Mouse (Mus musculus) hindbrain, embryonic 16.5 days (tissue): ENCODE measurements around the gene Nudcd2. TPM values are rescaled to one million over a fixed set of nuclear protein-coding genes. Genes with fewer than 3 reads are reported as not detected.

ENCODE experiments used
- ATAC-seq: fragments of 200-750 bp; cut with Nextera tagmentation; 2 replicates; pipeline ENCODE4 v1.8.0; 2017; ENCODE audit warnings: moderate TSS enrichment, moderate library complexity
- H3K27ac ChIP-seq: fragments of 300-500 bp; sonication (generic); 2 replicates; pipeline ENCODE4 v1.5.1; 2014; ENCODE audit warnings: low read depth, mild to moderate bottlenecking, control low read depth, low read length, moderate library complexity
- H3K27me3 ChIP-seq: fragments of 300-500 bp; sonication (generic); replicated peaks from 2 replicates; pipeline ENCODE4 v1.6.1; 2014; ENCODE audit warnings: low read length; ENCODE audit not compliant: control insufficient read depth, insufficient read depth
- H3K36me3 ChIP-seq: fragments of 300-500 bp; sonication (generic); 2 replicates; pipeline ENCODE4 v1.6.1; 2014; ENCODE audit warnings: mild to moderate bottlenecking, low read length, moderate library complexity, mixed read lengths; ENCODE audit not compliant: control insufficient read depth, insufficient read depth
- H3K4me1 ChIP-seq: fragments of 300-500 bp; sonication (generic); 2 replicates; pipeline ENCODE4 v1.6.1; 2014; ENCODE audit warnings: low read depth, low read length; ENCODE audit not compliant: control insufficient read depth, insufficient read depth
- H3K4me2 ChIP-seq: fragments of 300-500 bp; sonication (generic); 2 replicates; pipeline ENCODE4 v1.6.1; 2014; ENCODE audit warnings: mild to moderate bottlenecking, low read length, control low read depth, moderate library complexity
- H3K4me3 ChIP-seq: fragments of 300-500 bp; sonication (generic); 2 replicates; pipeline ENCODE4 v1.5.1; 2014; ENCODE audit warnings: mild to moderate bottlenecking, low read length, control low read depth, moderate library complexity
- H3K9ac ChIP-seq: fragments of 300-500 bp; sonication (generic); 2 replicates; pipeline ENCODE4 v1.6.1; 2014; ENCODE audit warnings: low read depth, mild to moderate bottlenecking, control low read depth, low read length, moderate library complexity
- H3K9me3 ChIP-seq: fragments of 300-500 bp; sonication (generic); 2 replicates; pipeline ENCODE4 v1.6.1; 2014; ENCODE audit warnings: mild to moderate bottlenecking, low read length, moderate library complexity; ENCODE audit not compliant: control insufficient read depth
- WGBS: fragments of 180-500 bp; shearing (Covaris S2); extraction: QIAGEN DNeasy Blood & Tissue Kit; methylation state at CpG from one replicate; pipeline ENCODE4 v1.1.7; 2014; 5-methylcytosine and 5-hydroxymethylcytosine counted together
- polyA plus RNA-seq: library from polyadenylated mRNA; unstranded; fragments of >200 nt; fragmentation: Nextera tagmentation; extraction: Ambion mirVana; gene quantifications from 2 replicates; pipeline ENCODE4 v1.2.1, GENCODE M21; 2015

The Nudcd2 gene
- polyA plus RNA-seq, 1 experiment from 2014 or later: 61.1 TPM

DNA sequence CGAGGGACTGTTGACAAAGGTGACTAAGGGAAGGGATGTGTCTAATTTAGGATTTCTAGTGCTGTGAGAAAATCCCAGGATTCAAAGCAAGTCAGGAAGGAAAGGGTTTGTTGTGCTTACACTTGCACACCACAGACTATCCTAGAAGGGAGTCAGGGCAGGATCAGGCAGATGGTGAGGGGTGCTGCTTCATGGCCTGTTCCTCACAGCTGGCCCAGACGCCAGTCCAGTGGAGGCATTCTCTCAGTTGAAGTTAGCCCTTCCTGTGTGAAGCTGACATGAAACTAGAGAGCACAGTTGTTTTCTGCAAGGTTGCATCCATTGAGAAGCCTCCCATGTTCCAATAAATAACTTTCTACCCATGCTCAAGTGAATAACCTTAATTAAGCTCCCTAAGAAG is 14.2 kb downstream of the Nudcd2 start:
- 72% methylated on average over 2 of the region's 2 CpGs for WGBS
- no peaks in the 10 kb centered on the region for H3K9me3 ChIP-seq
- H3K27me3 ChIP-seq: no peaks in the 10 kb centered on the region
- H3K27ac ChIP-seq: no peak overlapping the region
- ATAC-seq: no peak
- no peak overlapping the region for H3K4me2 ChIP-seq
- H3K4me3 ChIP-seq: no peak overlapping the region
- H3K36me3 ChIP-seq: no peaks in the 10 kb centered on the region
- no peaks in the 10 kb centered on the region for H3K4me1 ChIP-seq
- no peak overlapping the region for H3K9ac ChIP-seq

DNA sequence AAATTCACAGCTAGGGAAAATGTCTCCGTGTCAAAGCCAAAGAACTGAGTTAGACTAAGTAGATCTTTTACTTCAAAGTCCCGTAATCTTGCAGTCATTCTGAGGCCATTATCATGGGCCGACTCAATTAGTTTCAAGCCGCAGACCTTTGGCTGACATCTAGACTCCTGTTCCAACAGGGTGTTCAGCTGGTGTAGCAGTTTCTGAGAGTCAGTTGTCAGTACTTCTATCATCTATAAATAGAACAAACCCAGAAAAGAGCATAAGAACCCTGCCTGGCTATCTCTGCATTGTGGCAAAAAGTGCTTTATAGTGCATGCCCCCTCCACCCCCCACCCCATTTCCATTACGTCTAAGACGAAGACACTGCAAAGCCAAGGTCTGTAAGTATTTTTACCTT is 20.4 kb downstream of the Nudcd2 start:
- no peak for ATAC-seq
- H3K27me3 ChIP-seq: no peaks in the 10 kb centered on the region
- no peaks in the 10 kb centered on the region for H3K36me3 ChIP-seq
- H3K4me2 ChIP-seq: peak overlapping the region; percentile 93
- H3K4me3 ChIP-seq: no peak overlapping the region
- WGBS: 83% methylated on average over 6 of the region's 6 CpGs
- H3K9me3 ChIP-seq: no peaks in the 10 kb centered on the region
- H3K27ac ChIP-seq: no peak overlapping the region
- H3K9ac ChIP-seq: no peak overlapping the region
- H3K4me1 ChIP-seq: peaks cover 8% of the 10 kb centered on the region

DNA sequence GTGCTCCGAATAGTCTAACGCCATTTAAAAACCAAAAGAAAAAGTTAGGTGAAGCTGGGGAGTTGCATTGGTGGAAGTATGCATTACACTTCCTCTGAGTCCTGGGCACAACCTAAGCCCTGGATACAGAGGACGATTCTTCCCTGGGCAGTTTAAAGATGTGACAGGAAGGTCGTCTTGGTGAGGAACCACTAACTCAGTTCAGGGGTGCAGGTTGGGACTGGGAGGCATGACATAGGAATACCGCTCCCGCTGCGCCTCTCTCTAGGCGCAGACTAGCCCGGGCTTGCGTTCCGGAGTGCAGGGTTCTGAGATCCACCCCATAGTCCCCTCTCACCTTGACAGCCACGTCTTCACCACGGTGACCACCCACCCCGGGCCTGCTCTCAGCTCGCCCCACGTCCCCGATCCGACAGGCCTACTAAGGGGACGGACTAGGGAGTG is 21.2 kb downstream of the Nudcd2 start:
- ATAC-seq: no peak; the same call in 1 of the 2 replicates
- WGBS: 3% methylated on average over 19 of the region's 19 CpGs
- H3K36me3 ChIP-seq: no peaks in the 10 kb centered on the region
- H3K9ac ChIP-seq: peak overlapping the region; percentile 92
- peak overlapping the region; percentile 93 for H3K4me2 ChIP-seq
- peaks cover 8% of the 10 kb centered on the region for H3K4me1 ChIP-seq
- peak overlapping the region; percentile 64 for H3K27ac ChIP-seq
- H3K27me3 ChIP-seq: no peaks in the 10 kb centered on the region
- no peaks in the 10 kb centered on the region for H3K9me3 ChIP-seq
- peak overlapping the region; percentile 94 for H3K4me3 ChIP-seq

DNA sequence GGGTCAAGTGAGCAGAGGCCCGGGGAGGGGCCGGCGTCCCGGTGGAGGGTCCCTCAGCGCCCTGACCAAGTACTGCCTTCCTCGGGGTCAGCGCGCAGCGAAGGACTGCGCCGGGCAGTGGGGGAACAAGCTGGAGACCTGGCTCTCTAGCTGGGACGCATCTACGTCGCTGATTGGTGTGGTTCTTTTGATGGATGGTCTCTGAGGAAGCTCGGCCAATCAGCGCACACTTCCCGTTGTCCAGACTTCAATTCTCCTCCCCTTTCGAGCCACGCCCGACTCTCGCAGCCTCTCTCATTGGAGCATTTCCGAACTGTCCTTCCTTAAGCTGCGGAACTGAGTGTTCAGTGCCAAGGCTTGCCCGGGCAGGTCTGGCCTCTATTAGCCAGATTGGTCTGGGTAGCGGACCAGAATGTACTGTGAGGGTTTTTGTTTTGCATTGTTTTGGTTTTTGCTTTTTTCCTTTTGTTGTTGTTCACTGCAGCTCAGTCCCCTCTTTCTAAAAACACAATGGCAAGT is 21.7 kb downstream of the Nudcd2 start, which contains the start of gene Ccng1:
Ccng1 (minus strand) TSS at position 203 of the 519 bp plus-strand sequence.
- Histone ChIP-seq H3K4me2 (peak within 1 kb of the TSS; percentile 93), H3K4me3 (peak within 1 kb of the TSS; percentile 94), H3K9me3 (no peaks in the 10 kb centered on the region), H3K4me1 (peaks cover 8% of the 10 kb centered on the region), H3K27me3 (no peaks in the 10 kb centered on the region), H3K27ac (peak within 1 kb of the TSS; percentile 64), H3K36me3 (no peaks in the 10 kb centered on the region), H3K9ac (peak within 1 kb of the TSS; percentile 92)
- ATAC-seq: peak; percentile 99
- WGBS: 0% methylated on average over 25 of the region's 25 CpGs

DNA sequence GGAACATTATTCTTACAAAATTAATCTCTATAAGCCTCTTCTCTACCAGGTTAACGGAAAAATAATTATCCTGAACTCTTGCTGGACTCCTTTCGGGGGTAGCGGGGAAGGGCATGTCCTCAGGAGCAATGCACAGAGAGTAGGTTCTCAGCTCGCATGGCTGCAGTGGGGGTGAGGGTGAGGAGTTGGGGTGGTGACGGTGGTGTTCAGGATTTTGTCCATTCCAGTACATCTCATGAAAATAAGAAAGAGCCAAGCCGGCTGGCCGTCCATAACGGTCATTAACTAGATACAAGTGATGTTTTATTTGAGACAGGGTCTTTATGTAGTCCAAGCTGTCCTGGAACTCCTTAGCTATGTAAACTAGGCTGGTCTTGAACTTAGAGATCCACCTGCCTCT is 22.5 kb downstream of the Nudcd2 start:
- Histone ChIP-seq H3K9ac (peak overlapping the region; percentile 27; the same call in 1 of the 2 replicates), H3K27ac (no peak overlapping the region)
- 83% methylated on average over 8 of the region's 8 CpGs for WGBS

DNA sequence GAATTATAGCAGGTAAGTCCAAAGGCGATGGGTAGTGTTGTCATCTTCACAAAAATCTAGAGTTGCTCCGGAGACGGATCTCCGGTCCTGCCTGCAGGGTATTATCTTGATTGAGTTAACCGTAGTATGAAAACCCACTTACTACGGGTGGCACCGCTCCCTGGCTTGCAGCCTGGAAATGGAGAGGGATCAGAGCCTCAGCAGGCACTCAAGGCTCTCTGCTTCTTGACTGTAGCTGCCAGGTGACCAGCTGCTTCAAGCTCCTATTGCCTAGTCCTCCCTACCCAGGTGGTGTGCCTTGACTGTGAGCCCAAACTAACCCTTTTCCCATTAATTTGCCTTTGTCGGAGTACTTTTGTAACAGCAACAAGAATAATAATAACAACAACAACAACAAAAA is 26.4 kb downstream of the Nudcd2 start:
- H3K9me3 ChIP-seq: no peaks in the 10 kb centered on the region
- no peak for ATAC-seq
- H3K36me3 ChIP-seq: no peaks in the 10 kb centered on the region
- H3K4me1 ChIP-seq: no peaks in the 10 kb centered on the region; the same call in 1 of the 2 replicates
- H3K9ac ChIP-seq: no peak overlapping the region
- no peak overlapping the region for H3K27ac ChIP-seq
- no peak overlapping the region for H3K4me2 ChIP-seq
- WGBS: 86% methylated on average over 8 of the region's 8 CpGs
- H3K4me3 ChIP-seq: no peak overlapping the region
- H3K27me3 ChIP-seq: no peaks in the 10 kb centered on the region

More for the DNA sequence above, 22.5 kb downstream of the Nudcd2 start:
- no peaks in the 10 kb centered on the region for H3K36me3 ChIP-seq
- no peak for ATAC-seq
- peak overlapping the region; percentile 93 for H3K4me2 ChIP-seq
- no peaks in the 10 kb centered on the region for H3K9me3 ChIP-seq
- H3K4me1 ChIP-seq: peaks cover 8% of the 10 kb centered on the region
- no peak overlapping the region for H3K4me3 ChIP-seq
- no peaks in the 10 kb centered on the region for H3K27me3 ChIP-seq

DNA sequence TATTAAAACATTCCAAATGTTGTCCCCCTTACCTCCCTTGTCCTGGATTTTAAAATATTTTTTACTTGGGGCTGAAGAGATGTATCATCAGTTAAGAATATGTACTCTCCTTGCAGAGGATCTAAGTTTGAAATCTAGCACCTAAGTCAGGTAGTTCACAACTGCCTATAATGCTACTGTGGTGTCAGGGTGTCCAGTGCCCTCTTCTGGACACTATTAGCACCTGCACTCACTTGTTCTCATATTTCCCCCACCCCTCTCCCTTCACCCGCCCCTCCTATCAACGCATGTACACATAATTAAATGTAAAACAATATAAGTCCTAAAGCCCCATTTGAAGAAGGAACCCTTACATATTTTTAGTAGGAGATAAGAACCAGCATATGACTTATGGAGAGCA is 29.9 kb downstream of the Nudcd2 start:
- no peak overlapping the region for H3K4me2 ChIP-seq
- H3K4me1 ChIP-seq: no peaks in the 10 kb centered on the region
- H3K36me3 ChIP-seq: no peaks in the 10 kb centered on the region
- H3K27ac ChIP-seq: no peak overlapping the region
- H3K9me3 ChIP-seq: no peaks in the 10 kb centered on the region
- H3K4me3 ChIP-seq: no peak overlapping the region
- H3K9ac ChIP-seq: no peak overlapping the region
- H3K27me3 ChIP-seq: no peaks in the 10 kb centered on the region
- 38% methylated on average over 2 of the region's 2 CpGs for WGBS
- no peak for ATAC-seq

DNA sequence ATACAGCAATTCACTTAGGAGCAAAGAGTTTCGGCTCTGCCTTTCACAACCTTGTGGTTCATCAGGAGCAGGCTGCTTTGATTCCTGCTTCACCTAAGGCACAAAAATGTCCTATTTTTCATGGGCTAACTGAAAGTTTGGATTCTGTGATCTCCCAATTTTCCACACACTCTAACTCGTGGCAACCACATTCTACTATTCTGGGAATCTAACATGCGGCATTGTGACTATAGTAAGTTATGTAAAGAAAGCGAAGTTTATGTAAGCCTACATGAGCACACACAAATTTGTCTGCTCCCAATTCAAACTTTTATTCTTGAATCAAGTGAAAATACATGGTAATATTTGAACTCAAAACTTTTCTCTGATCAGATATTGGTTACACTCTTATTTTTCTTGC is 31.2 kb downstream of the Nudcd2 start:
- Histone ChIP-seq H3K36me3 (no peaks in the 10 kb centered on the region), H3K27ac (no peak overlapping the region), H3K4me1 (no peaks in the 10 kb centered on the region), H3K4me2 (no peak overlapping the region), H3K27me3 (no peaks in the 10 kb centered on the region), H3K9ac (no peak overlapping the region), H3K9me3 (no peaks in the 10 kb centered on the region), H3K4me3 (no peak overlapping the region)
- WGBS: 86% methylated on average over 4 of the region's 4 CpGs
- no peak for ATAC-seq

DNA sequence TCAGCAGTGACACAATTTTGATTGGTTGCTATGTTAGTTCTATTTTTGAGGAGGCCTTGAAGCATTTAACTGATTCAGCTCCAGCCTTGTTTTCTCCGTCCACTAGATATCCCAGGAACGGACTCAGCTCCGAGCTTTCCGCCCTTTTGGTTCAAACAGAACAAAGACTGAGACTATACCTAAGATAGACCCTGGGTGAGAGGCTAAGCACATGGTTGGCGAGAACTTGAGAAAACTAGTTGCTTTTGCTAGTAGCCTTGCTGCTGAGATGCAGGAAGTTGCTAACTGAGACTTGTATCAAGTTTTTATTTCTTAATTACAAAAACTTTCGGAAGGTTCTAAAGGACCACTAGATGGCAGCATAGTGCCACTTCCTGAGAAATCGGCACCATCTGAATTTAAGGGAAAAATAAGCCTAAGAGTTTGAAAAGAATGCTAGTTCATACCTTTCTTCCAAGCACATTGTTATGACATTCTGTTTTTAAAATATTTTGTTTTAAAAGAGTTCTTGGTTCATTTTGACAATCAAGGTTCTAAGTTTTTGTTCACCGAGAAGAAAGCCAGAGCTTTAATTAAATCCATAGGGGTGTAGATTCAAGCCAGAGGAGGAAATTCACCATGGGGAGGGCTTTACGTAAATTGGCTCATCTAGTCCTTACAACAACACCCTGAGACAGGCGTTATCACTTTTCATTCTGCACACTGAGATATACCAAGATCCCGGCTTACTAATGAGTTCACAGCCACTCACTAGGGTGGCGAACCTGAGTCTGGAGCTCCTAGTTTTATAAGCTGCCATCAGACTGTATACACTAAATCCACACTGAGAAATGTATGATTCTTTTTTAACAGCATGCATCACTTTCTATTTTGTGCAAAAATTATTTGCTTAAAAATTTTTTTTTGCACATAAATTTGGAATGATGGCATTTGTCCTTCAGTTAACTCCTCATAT is 42.1 kb downstream of the Nudcd2 start:
- Histone ChIP-seq H3K27ac (no peak overlapping the region), H3K9ac (no peak overlapping the region), H3K9me3 (no peaks in the 10 kb centered on the region), H3K27me3 (no peaks in the 10 kb centered on the region), H3K36me3 (no peaks in the 10 kb centered on the region), H3K4me2 (peak overlapping the region; percentile 14; the same call in 1 of the 2 replicates), H3K4me3 (no peak overlapping the region), H3K4me1 (no peaks in the 10 kb centered on the region)
- 50% methylated on average over 12 of the region's 12 CpGs for WGBS
- 0 out of 2 replicates have a peak, but pooled peaks have one; percentile 30 for ATAC-seq
